Mouse (Mus musculus): ENCODE measurements around the gene Lats1. TPM values are rescaled to one million over a fixed set of nuclear protein-coding genes. Genes with fewer than 3 reads are reported as not detected.

The Lats1 gene
- polyA plus RNA-seq, 1 experiment from 2014 or later = 12.1 TPM

- Histone ChIP-seq H3K36me3 (peaks cover 28% of the 10 kb centered on the region), H3K4me2 (replicated peaks) (peak overlapping the region; percentile 75), H3K27ac (peak overlapping the region; percentile 96), H3K4me1 (replicated peaks) (peaks cover 47% of the 10 kb centered on the region), H3K4me3 (replicated peaks) (peak overlapping the region; percentile 99), H3K27me3 (no peaks in the 10 kb centered on the region), H3K9ac (replicated peaks) (peak overlapping the region; percentile 99), H3K9me3 (no peaks in the 10 kb centered on the region)
- WGBS = under 1% methylated on average over 62 of the region's 64 CpGs
- peak; percentile 88 for ATAC-seq
Observed at GRCm38 (mm10) chr10:7681343-7682025, 470 bp downstream of the Lats1 start.

DNA sequence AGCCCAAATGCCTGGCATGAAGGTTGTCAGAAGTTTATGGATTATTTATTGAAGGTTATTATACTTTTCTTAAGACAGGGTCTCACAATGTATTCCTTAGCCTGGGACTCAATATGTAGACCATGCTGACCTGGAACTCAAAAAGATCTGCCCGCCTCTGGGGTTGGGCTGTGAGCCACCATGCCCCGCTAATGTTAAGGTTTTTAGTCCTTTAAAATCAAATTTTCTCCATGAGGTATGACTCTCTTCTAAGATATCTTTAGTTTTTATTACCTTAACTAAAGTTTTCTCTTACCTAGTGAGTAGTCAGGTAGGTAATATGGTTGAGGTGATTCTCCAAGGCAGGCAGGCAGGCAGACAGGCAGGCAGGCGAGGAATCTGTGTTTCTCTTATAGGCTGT lies 1.2 kb downstream of the Lats1 start:
- Histone ChIP-seq H3K4me1 (replicated peaks) (peaks cover 47% of the 10 kb centered on the region), H3K4me2 (replicated peaks) (peak overlapping the region; percentile 75), H3K4me3 (replicated peaks) (peak overlapping the region; percentile 99), H3K36me3 (peaks cover 26% of the 10 kb centered on the region), H3K27ac (no peak overlapping the region), H3K9ac (replicated peaks) (peak overlapping the region; percentile 99), H3K9me3 (no peaks in the 10 kb centered on the region), H3K27me3 (no peaks in the 10 kb centered on the region)
- ATAC-seq = no peak
- WGBS = 71% methylated on average over 3 of the region's 3 CpGs

- WGBS = 93% methylated on average over 6 of the region's 6 CpGs
- peaks cover 23% of the 10 kb centered on the region for H3K4me1 ChIP-seq (replicated peaks)
- no peak for ATAC-seq
- H3K36me3 ChIP-seq = peaks cover 13% of the 10 kb centered on the region
- H3K27ac ChIP-seq = no peak overlapping the region
- H3K9me3 ChIP-seq = no peaks in the 10 kb centered on the region
- no peaks in the 10 kb centered on the region for H3K27me3 ChIP-seq
- H3K9ac ChIP-seq (replicated peaks) = no peak overlapping the region
- no peak overlapping the region for H3K4me3 ChIP-seq (replicated peaks)
- no peak overlapping the region for H3K4me2 ChIP-seq (replicated peaks)
Observed at GRCm38 (mm10) chr10:7686902-7687301, 5.9 kb downstream of the Lats1 start.

GRCm38 (mm10) chr10:7695286-7695685 lies 14.3 kb downstream of the Lats1 start:
- Histone ChIP-seq H3K4me3 (replicated peaks) (no peak overlapping the region), H3K9me3 (no peaks in the 10 kb centered on the region), H3K4me2 (replicated peaks) (no peak overlapping the region), H3K27me3 (no peaks in the 10 kb centered on the region), H3K9ac (replicated peaks) (no peak overlapping the region), H3K27ac (no peak overlapping the region), H3K36me3 (peaks cover 75% of the 10 kb centered on the region), H3K4me1 (replicated peaks) (no peaks in the 10 kb centered on the region)
- no peak for ATAC-seq

DNA sequence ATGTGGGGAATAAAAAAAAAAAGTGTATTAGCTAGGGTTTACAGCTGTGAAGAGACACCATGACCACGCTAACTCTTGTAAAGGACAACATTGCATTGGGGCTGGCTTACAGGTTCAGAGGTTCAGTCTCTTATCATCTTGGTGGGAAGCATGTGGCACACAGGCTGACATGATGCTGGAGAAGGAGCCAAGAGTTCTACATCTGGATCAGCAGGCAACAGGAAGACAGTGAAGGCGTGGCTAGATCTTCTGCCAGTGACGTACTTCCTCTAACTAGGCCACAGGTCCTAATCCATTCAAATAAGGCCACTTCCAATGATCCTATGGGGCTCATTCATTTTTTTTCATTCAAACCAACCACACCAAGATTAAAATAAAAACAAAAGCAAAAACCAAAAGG lies 19.1 kb downstream of the Lats1 start:
- H3K9me3 ChIP-seq = no peaks in the 10 kb centered on the region
- no peak overlapping the region for H3K27ac ChIP-seq
- no peak overlapping the region for H3K4me2 ChIP-seq (replicated peaks)
- no peaks in the 10 kb centered on the region for H3K27me3 ChIP-seq
- no peak overlapping the region for H3K9ac ChIP-seq (replicated peaks)
- no peaks in the 10 kb centered on the region for H3K4me1 ChIP-seq (replicated peaks)
- H3K4me3 ChIP-seq (replicated peaks) = no peak overlapping the region
- no peak for ATAC-seq
- WGBS = 94% methylated on average over 3 of the region's 3 CpGs
- peaks cover 86% of the 10 kb centered on the region for H3K36me3 ChIP-seq

DNA sequence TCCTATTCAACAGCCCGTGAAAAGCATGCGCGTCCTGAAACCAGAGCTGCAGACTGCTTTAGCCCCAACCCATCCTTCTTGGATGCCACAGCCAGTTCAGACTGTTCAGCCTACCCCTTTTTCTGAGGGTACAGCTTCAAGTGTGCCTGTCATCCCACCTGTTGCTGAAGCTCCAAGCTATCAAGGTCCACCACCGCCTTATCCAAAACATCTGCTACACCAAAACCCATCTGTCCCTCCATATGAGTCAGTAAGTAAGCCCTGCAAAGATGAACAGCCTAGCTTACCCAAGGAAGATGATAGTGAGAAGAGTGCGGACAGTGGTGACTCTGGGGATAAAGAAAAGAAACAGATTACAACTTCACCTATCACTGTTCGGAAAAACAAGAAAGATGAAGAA lies 21.6 kb downstream of the Lats1 start:
- no peak overlapping the region for H3K27ac ChIP-seq
- no peak for ATAC-seq
- H3K9me3 ChIP-seq = no peaks in the 10 kb centered on the region
- 95% methylated on average over 6 of the region's 6 CpGs for WGBS
- H3K36me3 ChIP-seq = peaks cover 85% of the 10 kb centered on the region
- no peaks in the 10 kb centered on the region for H3K4me1 ChIP-seq (replicated peaks)
- H3K4me2 ChIP-seq (replicated peaks) = no peak overlapping the region
- no peaks in the 10 kb centered on the region for H3K27me3 ChIP-seq
- no peak overlapping the region for H3K9ac ChIP-seq (replicated peaks)
- H3K4me3 ChIP-seq (replicated peaks) = no peak overlapping the region

GRCm38 (mm10) chr10:7710121-7710520 lies 29.1 kb downstream of the Lats1 start:
- 89% methylated on average over 5 of the region's 5 CpGs for WGBS
- Histone ChIP-seq H3K4me3 (replicated peaks) (no peak overlapping the region), H3K9me3 (no peaks in the 10 kb centered on the region), H3K4me1 (replicated peaks) (no peaks in the 10 kb centered on the region), H3K4me2 (replicated peaks) (no peak overlapping the region), H3K36me3 (peaks cover 75% of the 10 kb centered on the region), H3K27ac (no peak overlapping the region), H3K9ac (replicated peaks) (no peak overlapping the region), H3K27me3 (no peaks in the 10 kb centered on the region)
- ATAC-seq = no peak

DNA sequence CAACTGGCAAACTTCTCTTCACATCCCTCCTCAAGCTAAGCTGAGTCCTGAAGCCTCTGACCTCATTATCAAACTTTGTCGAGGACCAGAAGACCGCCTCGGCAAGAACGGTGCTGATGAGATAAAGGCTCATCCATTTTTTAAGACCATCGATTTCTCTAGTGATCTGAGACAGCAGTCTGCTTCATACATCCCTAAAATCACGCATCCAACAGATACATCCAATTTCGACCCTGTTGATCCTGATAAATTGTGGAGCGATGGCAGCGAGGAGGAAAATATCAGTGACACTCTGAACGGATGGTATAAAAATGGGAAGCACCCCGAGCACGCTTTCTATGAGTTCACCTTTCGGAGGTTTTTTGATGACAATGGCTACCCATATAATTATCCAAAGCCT lies 31.5 kb downstream of the Lats1 start:
- WGBS = 96% methylated on average over 13 of the region's 13 CpGs
- Histone ChIP-seq H3K27me3 (no peaks in the 10 kb centered on the region), H3K4me2 (replicated peaks) (no peak overlapping the region), H3K4me1 (replicated peaks) (no peaks in the 10 kb centered on the region), H3K27ac (no peak overlapping the region), H3K9me3 (no peaks in the 10 kb centered on the region), H3K4me3 (replicated peaks) (no peak overlapping the region), H3K36me3 (peaks cover 65% of the 10 kb centered on the region), H3K9ac (replicated peaks) (no peak overlapping the region)
- no peak for ATAC-seq

DNA sequence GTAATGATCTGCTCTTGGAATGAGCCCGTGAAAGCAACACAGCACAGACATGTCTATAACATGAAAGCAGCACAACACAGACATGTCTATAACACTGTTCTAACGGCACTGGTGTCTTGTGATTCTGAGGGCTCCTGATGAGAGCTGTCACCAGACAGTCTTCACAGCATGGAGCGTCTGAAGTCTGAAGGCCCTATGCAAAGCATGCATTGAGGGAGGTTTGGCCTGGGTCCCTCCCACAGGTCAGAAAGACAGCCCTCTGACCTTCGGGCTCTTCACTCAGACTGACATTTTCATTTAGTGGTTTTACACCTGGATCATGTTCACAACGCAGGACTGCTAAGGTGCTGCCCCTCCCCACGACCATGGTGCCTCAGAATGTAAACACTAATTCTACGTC lies 34.0 kb downstream of the Lats1 start:
- Histone ChIP-seq H3K4me1 (replicated peaks) (no peaks in the 10 kb centered on the region), H3K27ac (no peak overlapping the region), H3K4me3 (replicated peaks) (no peak overlapping the region), H3K27me3 (no peaks in the 10 kb centered on the region), H3K9me3 (no peaks in the 10 kb centered on the region), H3K36me3 (peaks cover 44% of the 10 kb centered on the region), H3K4me2 (replicated peaks) (no peak overlapping the region), H3K9ac (replicated peaks) (no peak overlapping the region)
- 77% methylated on average over 7 of the region's 7 CpGs for WGBS
- ATAC-seq = no peak

GRCm38 (mm10) chr10:7725751-7726500 lies 44.9 kb downstream of the Lats1 start, which contains the start of gene Katna1:
Katna1 (plus strand) TSS chr10:7726000.
- peaks cover 25% of the 10 kb centered on the region for H3K4me1 ChIP-seq (replicated peaks)
- H3K27ac ChIP-seq = peak within 1 kb of the TSS; percentile 46; the same call in 1 of the 2 replicates
- no peaks in the 10 kb centered on the region for H3K9me3 ChIP-seq
- no peaks in the 10 kb centered on the region for H3K36me3 ChIP-seq
- H3K27me3 ChIP-seq = no peaks in the 10 kb centered on the region
- peak; percentile 99 for ATAC-seq
- peak within 1 kb of the TSS; percentile 89 for H3K4me2 ChIP-seq (replicated peaks)
- peak within 1 kb of the TSS; percentile 64 for H3K4me3 ChIP-seq (replicated peaks)
- peak within 1 kb of the TSS; percentile 73 for H3K9ac ChIP-seq (replicated peaks)
- under 1% methylated on average over 49 of the region's 49 CpGs for WGBS

- H3K36me3 ChIP-seq = no peaks in the 10 kb centered on the region
- peak overlapping the region; percentile 73 for H3K9ac ChIP-seq (replicated peaks)
- peaks cover 29% of the 10 kb centered on the region for H3K4me1 ChIP-seq (replicated peaks)
- H3K4me3 ChIP-seq (replicated peaks) = peak overlapping the region; percentile 64
- no peaks in the 10 kb centered on the region for H3K9me3 ChIP-seq
- ATAC-seq = no peak
- peak overlapping the region; percentile 89 for H3K4me2 ChIP-seq (replicated peaks)
- no peaks in the 10 kb centered on the region for H3K27me3 ChIP-seq
- WGBS = 0% methylated on average over 8 of the region's 8 CpGs
- no peak overlapping the region for H3K27ac ChIP-seq
Observed at GRCm38 (mm10) chr10:7726501-7726812, 45.4 kb downstream of the Lats1 start.

DNA sequence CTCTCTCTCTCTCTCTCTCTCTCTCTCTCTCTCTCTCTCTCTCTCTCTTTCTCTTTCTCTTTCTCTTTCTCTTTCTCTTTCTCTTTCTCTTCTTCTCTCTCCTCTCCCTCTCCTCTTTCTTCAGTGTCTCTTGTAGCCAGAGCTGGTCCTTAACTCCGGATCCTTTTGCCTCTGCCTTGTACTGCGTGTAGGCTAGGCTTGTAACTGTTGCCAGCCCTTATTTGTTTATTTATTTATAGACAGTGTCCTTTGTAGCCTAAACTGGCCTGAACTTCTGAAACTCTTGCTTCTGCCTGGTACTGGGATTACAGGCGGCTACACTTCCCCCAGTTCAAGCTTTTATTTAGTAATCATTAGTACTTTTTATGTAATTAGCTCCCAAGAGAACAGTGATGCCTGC lies 46.0 kb downstream of the Lats1 start:
- ATAC-seq = no peak
- WGBS = 27% methylated on average over 3 of the region's 3 CpGs
- H3K9ac ChIP-seq (replicated peaks) = peak overlapping the region; percentile 42; the same call in 1 of the 2 replicates
- H3K9me3 ChIP-seq = no peaks in the 10 kb centered on the region
- peaks cover 32% of the 10 kb centered on the region for H3K4me1 ChIP-seq (replicated peaks)
- H3K4me3 ChIP-seq (replicated peaks) = peak overlapping the region; percentile 64
- H3K36me3 ChIP-seq = no peaks in the 10 kb centered on the region
- H3K27ac ChIP-seq = no peak overlapping the region
- no peaks in the 10 kb centered on the region for H3K27me3 ChIP-seq
- peak overlapping the region; percentile 89 for H3K4me2 ChIP-seq (replicated peaks)

Measured in midbrain, embryonic 13.5 days (tissue).